Mouse (Mus musculus): ENCODE results near the gene Saa2.

GRCm38 (mm10) chr7:46748459-46748858 lies 3.1 kb upstream of the Saa2 start:
- TF ChIP-seq E2F4 (IDR thresholded peaks at IDR 0.05; ENCODE audit: insufficient replicate concordance, low read depth, low read length) = no peak
- no peak for TF ChIP-seq CTCF (conservative IDR thresholded peaks at IDR 0.05 in 1 of 2, IDR thresholded peaks at IDR 0.05 in 1 of 2; ENCODE audit: low read depth in 2 of 2, low read length in 2 of 2)
- TF ChIP-seq ZMIZ1 (IDR thresholded peaks at IDR 0.05; ENCODE audit: low read depth, low read length) = no peak
- no peak for TF ChIP-seq POLR2A (IDR thresholded peaks at IDR 0.05; ENCODE audit: low read depth, low read length)
- TF ChIP-seq POLR2AphosphoS2 (IDR thresholded peaks at IDR 0.05; ENCODE audit: low read depth, low read length) = no peak
- no peak for TF ChIP-seq USF1 (IDR thresholded peaks at IDR 0.05; ENCODE audit: low read depth, low read length)
- no peak for TF ChIP-seq MAZ (IDR thresholded peaks at IDR 0.05; ENCODE audit: low read depth, low read length)
- peak; percentile 96 for TF ChIP-seq ZNF384 (IDR thresholded peaks at IDR 0.05; ENCODE audit: low read depth, low read length)
- no peak for TF ChIP-seq BHLHE40 (IDR thresholded peaks at IDR 0.05; ENCODE audit: low read depth, low read length)
- no peak for TF ChIP-seq NELFE (IDR thresholded peaks at IDR 0.05; ENCODE audit: low read depth, low read length)

Data from CH12.LX (cell line).